Mouse (Mus musculus) cerebellum, adult 2 months (tissue): ENCODE data around the gene Cacnb4.

Experiments
- CTCF ChIP-seq: fragments of 200-500 bp; IDR thresholded peaks from 2 replicates; pipeline ENCODE4 v1.5.1; 2011; ENCODE audit warnings: low read depth, mild to moderate bottlenecking, control low read depth, low read length, moderate library complexity, borderline replicate concordance; ENCODE audit not compliant: insufficient read depth
- POLR2A ChIP-seq: fragments of 200-500 bp; IDR thresholded peaks from 2 replicates; pipeline ENCODE4 v1.6.1; 2011; ENCODE audit warnings: low read length, control low read depth, borderline replicate concordance; ENCODE audit not compliant: insufficient read depth

- TF ChIP-seq POLR2A: no peak
- TF ChIP-seq CTCF: no peak
Observed at GRCm38 (mm10) chr2:52455606-52456479, 220.8 kb downstream of the Cacnb4 start.
